Mouse (Mus musculus): ENCODE measurements at regions not wholly inside any gene's neighbourhood (a gene's known extent, or its start where the extent isn't known, plus 50 kb on each side); places are given as distances from the start of the nearest gene placed in this dataset.
"Not testable (repeated sequence)": the region's sequence is repeated elsewhere in the genome, so short reads cannot be mapped to it uniquely, and the experiment has no call there.

DNA sequence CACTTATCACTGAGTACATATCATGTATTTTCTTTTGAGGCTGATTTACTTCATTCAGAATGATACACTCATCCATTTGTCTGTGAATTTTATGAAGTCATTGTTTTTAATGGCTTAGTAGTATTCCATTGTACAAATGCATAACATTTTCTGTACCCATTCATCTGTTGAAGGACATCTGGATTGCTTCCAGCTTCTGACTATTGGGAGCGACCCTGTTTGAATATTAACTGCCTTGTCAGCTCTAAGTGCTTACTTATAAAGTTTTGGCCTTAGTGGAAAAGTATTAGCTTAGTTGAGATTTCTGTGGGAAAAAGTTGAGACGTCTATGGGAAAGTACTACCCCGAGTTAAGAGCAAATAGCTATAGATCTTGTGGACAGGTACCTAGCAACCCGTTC is 120.4 kb downstream of the Hnmt start:
- no peak for DNase-seq

- no peak for DNase-seq
These were observed 122.3 kb downstream of the Hnmt start for GRCm38 (mm10) chr2:23926921-23927320.

GRCm38 (mm10) chr2:23908776-23909175 is 140.4 kb downstream of the Hnmt start:
- not testable (repeated sequence) for DNase-seq

GRCm38 (mm10) chr2:23906906-23907700 is 142.1 kb downstream of the Hnmt start:
- DNase-seq = not testable (repeated sequence)

DNA sequence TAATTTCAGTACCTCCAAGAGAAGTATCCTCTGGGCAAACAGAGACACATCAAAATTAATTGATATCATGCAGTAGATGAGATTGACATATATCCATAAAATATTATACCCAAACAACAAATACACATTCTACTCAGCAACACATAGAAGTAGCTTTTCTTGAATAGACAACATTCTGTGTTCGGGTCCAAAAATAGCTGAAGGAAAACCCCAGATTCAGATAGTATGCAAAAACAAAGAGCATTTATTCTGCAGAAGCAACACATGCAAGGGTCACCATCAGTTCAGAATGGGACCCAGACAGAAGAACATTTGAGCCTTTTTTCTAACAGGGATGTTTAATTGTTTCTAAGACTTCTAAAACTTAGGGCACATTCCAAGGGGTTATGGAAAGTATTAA is 150.1 kb downstream of the Hnmt start:
- DNase-seq = no peak

DNA sequence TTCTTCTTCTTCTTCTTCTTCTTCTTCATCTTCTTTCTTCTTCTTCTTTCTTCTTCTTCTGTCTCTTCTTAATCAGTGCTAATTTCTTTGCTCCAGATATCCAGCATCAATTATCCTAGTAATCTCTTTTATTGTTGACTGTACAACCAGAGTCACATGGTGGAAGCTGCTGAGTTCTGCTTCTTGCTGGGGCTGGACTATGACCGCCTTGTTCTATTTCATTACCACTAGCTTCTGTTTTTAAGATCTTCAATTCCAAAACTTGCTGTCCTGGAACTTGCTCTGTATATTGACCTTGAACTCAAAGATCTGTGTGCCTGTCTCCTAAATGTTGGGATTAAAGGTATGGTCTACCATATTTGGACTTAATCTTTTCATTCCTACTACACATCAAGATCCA is 152.2 kb downstream of the Hnmt start:
- no peak for DNase-seq

DNA sequence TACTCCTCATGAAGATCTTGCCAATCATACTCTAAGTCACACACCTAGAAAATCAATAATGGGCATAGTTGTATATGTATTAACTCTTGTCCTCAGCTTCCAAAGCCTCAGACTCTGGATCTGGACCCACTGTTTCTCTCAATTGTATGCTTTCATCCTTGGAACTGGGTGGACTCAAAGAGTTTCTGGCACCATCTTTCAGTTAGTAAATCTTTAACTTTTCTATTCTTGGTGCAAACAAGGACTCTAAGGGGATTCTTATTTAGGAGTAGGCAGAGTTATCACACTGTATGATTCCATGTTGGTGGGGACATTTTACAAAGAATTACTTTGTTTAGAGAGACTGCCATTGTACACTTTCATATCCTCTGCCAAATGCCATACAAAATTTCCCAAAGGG is 156.0 kb downstream of the Hnmt start:
- DNase-seq = no peak

DNA sequence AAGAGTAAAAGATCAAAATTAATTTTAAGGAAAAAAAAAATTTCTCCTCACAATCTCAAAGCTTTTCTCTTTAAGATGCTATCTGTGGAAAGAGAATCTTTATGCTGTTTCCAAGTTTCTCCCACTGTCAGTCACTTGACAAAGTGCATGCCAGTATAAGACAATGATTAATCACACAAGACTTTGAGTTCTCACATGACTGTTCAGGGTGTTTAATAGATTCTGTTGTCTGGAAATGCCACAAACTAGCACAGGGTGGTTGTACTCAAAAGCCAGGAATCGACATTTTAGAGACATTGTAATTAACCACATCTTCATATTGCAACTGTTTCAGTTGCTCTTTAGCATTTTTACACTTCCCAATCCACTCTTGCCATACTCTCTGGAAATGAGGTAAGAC is 181.8 kb downstream of the Hnmt start:
- no peak for DNase-seq

DNA sequence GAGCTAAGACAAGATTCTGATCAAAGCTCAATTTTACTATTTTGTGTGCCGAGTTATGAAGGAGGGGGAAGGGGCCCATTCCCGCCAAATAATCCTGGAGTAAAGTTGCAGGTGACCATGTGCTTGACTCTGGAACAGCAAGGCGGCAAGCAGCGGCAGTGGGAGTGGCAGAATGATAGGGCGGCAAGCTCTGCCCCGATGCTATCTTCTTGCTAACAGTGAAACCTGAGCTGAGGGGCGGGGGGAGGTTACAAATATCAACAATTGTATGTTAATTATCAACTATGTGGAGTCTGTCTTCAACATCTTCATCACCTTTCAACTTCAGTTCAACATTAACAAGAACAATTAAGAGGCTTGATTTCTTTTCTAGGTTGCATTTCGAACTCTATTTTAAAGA is 182.9 kb downstream of the Hnmt start:
- peak; percentile 21 for DNase-seq

DNA sequence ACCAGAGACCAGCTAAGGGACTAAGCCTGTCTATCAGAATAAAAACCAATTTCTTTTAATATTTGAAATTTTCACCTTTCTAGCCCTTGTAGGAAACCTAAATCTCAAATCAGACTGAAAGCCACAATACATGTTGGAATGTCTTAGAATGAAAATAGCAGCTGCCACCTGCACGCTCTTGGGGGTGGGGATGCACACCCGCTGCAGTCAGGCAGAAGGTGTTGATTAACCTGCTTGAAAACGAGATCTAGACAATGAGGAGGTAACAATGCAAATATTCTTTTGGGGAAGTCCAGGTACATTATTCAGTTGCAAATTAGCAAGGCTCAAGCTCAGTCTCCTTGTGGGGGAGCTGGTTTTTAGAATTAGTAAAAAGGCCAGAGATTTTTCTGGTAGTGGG is 186.9 kb downstream of the Hnmt start:
- DNase-seq = not testable (repeated sequence)

All from kidney, postnatal 10 days (tissue).